Mouse (Mus musculus): ENCODE measurements around the gene Kcng3. TPM values are rescaled to one million over a fixed set of nuclear protein-coding genes. Genes with fewer than 3 reads are reported as not detected.

Kcng3 gene
- total RNA-seq (2022) = under 1 TPM in 1 of 4 experiments, not detected in 3; 0.12 TPM

- no peak for DNase-seq (ENCODE audit: low spot score)
Observed at GRCm38 (mm10) chr17:83631783-83632652, at the start of gene Kcng3. Kcng3 (minus strand) TSS chr17:83631895.

GRCm38 (mm10) chr17:83677370-83677769, 45.7 kb upstream of the Kcng3 start:
- DNase-seq (ENCODE audit: low spot score) = no peak

- no peak for DNase-seq (ENCODE audit: low spot score)
Observed at GRCm38 (mm10) chr17:83672685-83673084, 41.0 kb upstream of the Kcng3 start.

- DNase-seq (ENCODE audit: low spot score) = no peak
Observed at GRCm38 (mm10) chr17:83667934-83668690, 36.4 kb upstream of the Kcng3 start.

- no peak for DNase-seq (ENCODE audit: low spot score)
Observed at GRCm38 (mm10) chr17:83666597-83667287, 35.0 kb upstream of the Kcng3 start.

- DNase-seq (ENCODE audit: low spot score) = no peak
Observed at GRCm38 (mm10) chr17:83664761-83665160, 33.1 kb upstream of the Kcng3 start.

GRCm38 (mm10) chr17:83658943-83659342, 27.2 kb upstream of the Kcng3 start:
- DNase-seq (ENCODE audit: low spot score) = no peak

- no peak for DNase-seq (ENCODE audit: low spot score)
Observed at GRCm38 (mm10) chr17:83657375-83657774, 25.7 kb upstream of the Kcng3 start.

- no peak for DNase-seq (ENCODE audit: low spot score)
Observed at GRCm38 (mm10) chr17:83655732-83656131, 24.0 kb upstream of the Kcng3 start.

- DNase-seq (ENCODE audit: low spot score) = no peak
Observed at GRCm38 (mm10) chr17:83654651-83655136, 23.0 kb upstream of the Kcng3 start.

GRCm38 (mm10) chr17:83653635-83654034, 21.9 kb upstream of the Kcng3 start:
- DNase-seq (ENCODE audit: low spot score) = no peak

GRCm38 (mm10) chr17:83650932-83651682, 19.4 kb upstream of the Kcng3 start:
- DNase-seq (ENCODE audit: low spot score) = no peak

- no peak for DNase-seq (ENCODE audit: low spot score)
Observed at GRCm38 (mm10) chr17:83649986-83650385, 18.3 kb upstream of the Kcng3 start.

GRCm38 (mm10) chr17:83647413-83647812, 15.7 kb upstream of the Kcng3 start:
- DNase-seq (ENCODE audit: low spot score) = no peak

GRCm38 (mm10) chr17:83646425-83647163, 14.9 kb upstream of the Kcng3 start:
- no peak for DNase-seq (ENCODE audit: low spot score)

- DNase-seq (ENCODE audit: low spot score) = peak; percentile 7
Observed at GRCm38 (mm10) chr17:83645226-83645808, 13.6 kb upstream of the Kcng3 start.

GRCm38 (mm10) chr17:83637393-83637792, 5.7 kb upstream of the Kcng3 start:
- DNase-seq (ENCODE audit: low spot score) = peak; percentile 9

GRCm38 (mm10) chr17:83636443-83636842, 4.7 kb upstream of the Kcng3 start:
- no peak for DNase-seq (ENCODE audit: low spot score)

GRCm38 (mm10) chr17:83632653-83633570, 1.2 kb upstream of the Kcng3 start:
- DNase-seq (ENCODE audit: low spot score) = peak; percentile 48
